Mouse (Mus musculus) liver, embryonic 14.5 days (tissue): ENCODE data around the gene Ppa1. TPM values are rescaled to one million over a fixed set of nuclear protein-coding genes. Genes with fewer than 3 reads are reported as not detected.

Experiments
- ATAC-seq: fragments of 200-750 bp; cut with Nextera tagmentation; 2 replicates; pipeline ENCODE4 v1.8.0; 2017; ENCODE audit warnings: moderate number of reproducible peaks, mild to moderate bottlenecking, moderate library complexity; ENCODE audit not compliant: insufficient read depth
- DNase-seq, 3 experiments: peaks; one replicate each; pipeline ENCODE4 v3.0.0-alpha.2; 2012 to 2013; ENCODE audit warnings: low read depth in 3 of 3, low spot score in 3 of 3
- H3K27ac ChIP-seq: fragments of 300-500 bp; sonication (generic); 2 replicates; pipeline ENCODE4 v1.5.1; 2014; ENCODE audit warnings: moderate library complexity, mild to moderate bottlenecking, control low read depth, inconsistent platforms
- H3K27me3 ChIP-seq: fragments of 300-500 bp; sonication (generic); 2 replicates; pipeline ENCODE4 v1.6.1; 2014; ENCODE audit warnings: mild to moderate bottlenecking, low read length, moderate library complexity; ENCODE audit not compliant: control insufficient read depth, insufficient read depth
- H3K36me3 ChIP-seq: fragments of 300-500 bp; sonication (generic); replicated peaks from 2 replicates; pipeline ENCODE4 v1.6.1; 2014; ENCODE audit warnings: low read depth; ENCODE audit not compliant: control insufficient read depth, insufficient read depth
- H3K4me1 ChIP-seq, 2 experiments: fragments of 200-500 bp in 1 of 2; fragments of 300-500 bp in 1 of 2; sonication (generic) in 1 of 2; replicated peaks; 2 replicates each; pipeline ENCODE4 v1.6.1; 2012 to 2014; ENCODE audit warnings: antibody characterized with exemption in 1 of 2, inconsistent platforms in 1 of 2, low read length in 1 of 2; ENCODE audit not compliant: control insufficient read depth in 2 of 2, insufficient read depth in 2 of 2
- H3K4me2 ChIP-seq: fragments of 300-500 bp; sonication (generic); 2 replicates; pipeline ENCODE4 v1.6.1; 2014; ENCODE audit warnings: low read depth, mild to moderate bottlenecking, control low read depth, moderate library complexity
- H3K4me3 ChIP-seq, 2 experiments: fragments of 200-500 bp in 1 of 2; fragments of 300-500 bp in 1 of 2; sonication (generic) in 1 of 2; 2 replicates each; pipeline ENCODE4 v1.5.1; 2012 to 2014; ENCODE audit warnings: low read depth in 2 of 2, low read length in 2 of 2, mild to moderate bottlenecking in 2 of 2, control low read depth in 1 of 2, inconsistent platforms in 1 of 2, moderate library complexity in 1 of 2; ENCODE audit not compliant: insufficient read depth in 1 of 2
- H3K9ac ChIP-seq: fragments of 300-500 bp; sonication (generic); replicated peaks from 2 replicates; pipeline ENCODE4 v1.6.1; 2014; ENCODE audit warnings: mild to moderate bottlenecking, control low read depth, moderate library complexity
- H3K9me3 ChIP-seq: fragments of 300-500 bp; sonication (generic); 2 replicates; pipeline ENCODE4 v1.6.1; 2016; ENCODE audit warnings: low read length, mixed read lengths; ENCODE audit not compliant: control insufficient read depth
- CTCF ChIP-seq: IDR thresholded peaks from 2 replicates; pipeline ENCODE4 v1.5.1; 2016; ENCODE audit warnings: antibody characterized with exemption, low read depth, control low read depth
- EP300 ChIP-seq: IDR thresholded peaks from 2 replicates; pipeline ENCODE4 v1.6.1; 2016; ENCODE audit warnings: antibody characterized with exemption, low read depth
- WGBS: fragments of 180-500 bp; shearing (Covaris S2); extraction: QIAGEN DNeasy Blood & Tissue Kit; methylation state at CpG from one replicate; pipeline ENCODE4 v1.1.7; 2014; ENCODE audit not compliant: insufficient replicate concordance; 5-methylcytosine and 5-hydroxymethylcytosine counted together
- polyA plus RNA-seq, 2 experiments: library from polyadenylated mRNA; depleted of rRNA in 1 of 2; stranded (reverse) in 1 of 2; unstranded in 1 of 2; fragments of >200 nt; fragmentation: Nextera tagmentation in 1 of 2; extraction: Ambion mirVana in 1 of 2; gene quantifications; 2 replicates each; pipeline versions ENCODE4 v1.2.1 to v1.2.3; 2012 to 2014

Gene Ppa1
- polyA plus RNA-seq, 2 experiments, result 51.8 to 98.1 TPM

DNA sequence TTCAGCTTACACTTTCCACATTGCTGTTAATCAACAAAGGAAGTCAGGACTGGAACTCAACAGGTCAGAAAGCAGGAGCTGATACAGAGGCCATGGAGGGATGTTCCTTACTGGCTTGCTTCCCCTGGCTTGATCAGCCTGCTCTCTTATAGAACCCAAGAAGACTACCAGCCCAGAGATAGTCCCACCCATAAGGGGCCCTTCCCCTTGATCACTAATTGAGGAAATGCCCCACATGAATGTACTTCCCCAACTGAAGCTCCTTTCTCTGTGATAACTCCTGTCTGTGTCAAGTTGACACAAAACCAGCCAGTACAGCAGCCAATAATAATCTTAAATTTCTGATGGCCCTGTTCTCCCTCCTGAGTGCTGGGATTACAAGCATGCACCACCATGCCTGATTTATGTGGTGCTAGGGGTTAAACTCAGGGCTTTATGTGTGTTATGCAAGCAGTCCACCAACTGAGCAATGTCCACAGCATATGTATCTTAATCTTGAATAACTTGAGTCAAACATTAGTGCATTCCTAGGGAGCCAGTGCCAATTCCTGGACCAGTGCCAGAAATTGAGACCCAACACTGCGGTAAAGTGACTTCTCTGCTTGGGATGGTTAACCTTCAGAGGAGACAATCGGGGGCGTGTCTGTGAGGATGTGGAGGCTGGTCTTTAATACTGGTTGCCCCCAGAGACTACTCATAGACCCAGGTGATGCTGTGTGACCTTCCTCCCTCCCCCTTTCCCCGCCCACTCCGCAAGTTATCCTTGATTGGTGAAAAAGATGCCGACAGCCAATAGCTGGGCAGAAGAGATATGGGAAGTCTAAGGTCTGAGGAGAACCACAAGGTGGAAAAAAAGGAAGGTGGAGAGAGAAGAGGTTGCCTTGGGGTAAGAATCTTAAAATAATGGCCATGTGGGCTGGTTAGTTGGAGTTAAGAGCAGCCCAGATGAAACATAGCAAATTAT lies 58.3 kb downstream of the Ppa1 start:
- no peaks in the 10 kb centered on the region for H3K27me3 ChIP-seq
- H3K36me3 ChIP-seq, result peaks cover 4% of the 10 kb centered on the region; the same call in 1 of the 2 replicates
- no peaks in the 10 kb centered on the region for H3K9me3 ChIP-seq
- H3K27ac ChIP-seq, result no peak overlapping the region
- ATAC-seq (no peak), DNase-seq (no peak)
- no peak overlapping the region for H3K9ac ChIP-seq
- 60% methylated on average over 6 of the region's 6 CpGs for WGBS
- no peak overlapping the region for H3K4me2 ChIP-seq
- no peak overlapping the region for H3K4me3 ChIP-seq
- H3K4me1 ChIP-seq, result no peaks in the 10 kb centered on the region
- no peak for TF ChIP-seq EP300
- TF ChIP-seq CTCF, result no peak

DNA sequence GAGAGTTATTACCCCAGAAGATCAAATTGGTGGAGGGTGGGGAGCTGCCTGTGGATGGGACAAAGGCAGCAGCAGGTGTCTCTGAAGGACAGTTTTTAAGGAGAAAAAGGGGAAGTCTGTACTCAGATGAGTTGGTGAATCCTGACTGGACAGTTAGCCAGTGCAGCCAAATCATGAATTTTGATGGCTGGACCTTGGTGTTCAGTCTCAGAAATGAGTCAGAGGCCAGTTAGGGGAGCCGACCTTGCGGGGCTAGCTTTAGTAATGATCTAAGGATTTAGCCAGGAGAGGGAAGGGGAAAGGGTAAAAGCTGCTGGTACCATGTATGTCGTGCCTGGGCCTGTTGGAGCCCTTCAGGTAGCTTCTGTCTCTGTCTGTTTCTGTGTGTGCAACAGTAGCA lies 65.2 kb downstream of the Ppa1 start:
- ATAC-seq (no peak), DNase-seq (no peak)
- H3K36me3 ChIP-seq, result no peaks in the 10 kb centered on the region
- no peaks in the 10 kb centered on the region; the same call in 1 of the 2 replicates for H3K27me3 ChIP-seq
- H3K27ac ChIP-seq, result no peak overlapping the region
- peaks cover 0 to 8% of the 10 kb centered on the region in 2 experiments; a peak in 2 of 4 replicates for H3K4me1 ChIP-seq
- no peak overlapping the region for H3K4me3 ChIP-seq
- TF ChIP-seq EP300 (no peak), CTCF (no peak)
- WGBS, result 71% methylated on average over 3 of the region's 3 CpGs
- no peaks in the 10 kb centered on the region for H3K9me3 ChIP-seq
- H3K9ac ChIP-seq, result no peak overlapping the region
- no peak overlapping the region for H3K4me2 ChIP-seq

GRCm38 (mm10) chr10:61714146-61714545 lies 65.8 kb downstream of the Ppa1 start:
- peaks cover 0 to 8% of the 10 kb centered on the region in 2 experiments; a peak in 2 of 4 replicates for H3K4me1 ChIP-seq
- no peak for TF ChIP-seq CTCF
- no peak for TF ChIP-seq EP300
- no peak for ATAC-seq
- no peaks in the 10 kb centered on the region for H3K9me3 ChIP-seq
- 54% methylated on average over 4 of the region's 4 CpGs for WGBS
- H3K36me3 ChIP-seq, result no peaks in the 10 kb centered on the region
- H3K4me2 ChIP-seq, result no peak overlapping the region
- no peaks in the 10 kb centered on the region; the same call in 1 of the 2 replicates for H3K27me3 ChIP-seq
- H3K9ac ChIP-seq, result no peak overlapping the region
- H3K27ac ChIP-seq, result no peak overlapping the region
- no peak for DNase-seq
- H3K4me3 ChIP-seq, result no peak overlapping the region

GRCm38 (mm10) chr10:61714771-61715461 lies 66.6 kb downstream of the Ppa1 start, which contains the start of gene Aifm2:
Gene Aifm2, plus strand, starts transcription at chr10:61715263.
- H3K4me3 ChIP-seq, result peak within 1 kb of the TSS; percentile 50 to 62
- H3K9ac ChIP-seq, result peak within 1 kb of the TSS; percentile 10; the same call in 1 of the 2 replicates
- H3K36me3 ChIP-seq, result no peaks in the 10 kb centered on the region
- TF ChIP-seq EP300, result no peak
- no peak for TF ChIP-seq CTCF
- peak within 1 kb of the TSS; percentile 66 for H3K4me2 ChIP-seq
- ATAC-seq (peak; percentile 88), DNase-seq (peak; percentile 45 to 53 (median 50))
- H3K27ac ChIP-seq, result no peak within 1 kb of the TSS
- WGBS, result 15% methylated on average over 36 of the region's 36 CpGs
- peaks cover 0 to 8% of the 10 kb centered on the region in 2 experiments; a peak in 2 of 4 replicates for H3K4me1 ChIP-seq
- no peaks in the 10 kb centered on the region; the same call in 1 of the 2 replicates for H3K27me3 ChIP-seq
- H3K9me3 ChIP-seq, result no peaks in the 10 kb centered on the region
